Mouse (Mus musculus): ENCODE data around the gene Nkain2.

DNA sequence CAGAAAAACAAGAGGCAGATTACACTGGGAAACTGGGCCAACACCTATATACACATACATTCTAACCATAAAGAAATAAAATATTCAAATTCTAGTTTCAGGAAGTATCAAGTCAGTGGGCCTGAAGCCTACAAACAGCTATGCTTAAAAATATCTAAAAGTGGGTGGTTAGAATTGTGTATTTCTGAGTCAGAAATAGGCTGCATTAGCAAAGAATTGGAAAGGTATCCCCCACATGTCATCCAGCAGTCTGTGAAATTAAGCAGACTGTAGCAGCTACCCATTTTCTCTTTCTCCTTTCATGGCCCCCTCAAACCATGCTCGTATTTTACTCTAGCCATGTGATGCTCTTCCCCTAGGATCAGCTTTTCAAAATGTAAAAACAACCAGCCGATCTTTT, 599.8 kb downstream of the Nkain2 start:
- TF ChIP-seq POLR2A (IDR thresholded peaks at IDR 0.05; ENCODE audit: insufficient read depth, low read depth, low read length) (no peak), CTCF (IDR thresholded peaks at IDR 0.05; ENCODE audit: insufficient read depth, low read depth, low read length) (no peak)

All from olfactory bulb, adult 2 months (tissue).